Mouse (Mus musculus): ENCODE data around the gene Slc35a1. TPM values are rescaled to one million over a fixed set of nuclear protein-coding genes. Genes with fewer than 3 reads are reported as not detected.

The Slc35a1 gene
- polyA plus RNA-seq (2014; fragmentation: Illumina TruSeq; extraction: RNeasy Lipid Tissue Mini Kit (QIAGEN cat#74804); ENCODE audit: low read depth, low replicate concordance) = 12.0 TPM

GRCm38 (mm10) chr4:34686874-34687567 lies at the start of gene Slc35a1:
Gene Slc35a1 (minus strand): TSS chr4:34687438.

GRCm38 (mm10) chr4:34729851-34730341 lies 42.7 kb upstream of the Slc35a1 start, which contains the start of gene Cfap206:
Gene Cfap206 (minus strand): TSS chr4:34730206.

GRCm38 (mm10) chr4:34614630-34615094 lies 72.6 kb downstream of the Slc35a1 start, which contains the start of the genes Orc3 and Rars2:
Gene Orc3 (minus strand): TSS chr4:34614944.
Gene Rars2 (plus strand): TSS chr4:34614957.

Other genes starting within 250 kb of the Slc35a1 start
- gene Akirin2, start 136.5 kb downstream of the Slc35a1 start, polyA plus RNA-seq (2014; fragmentation: Illumina TruSeq; extraction: RNeasy Lipid Tissue Mini Kit (QIAGEN cat#74804); ENCODE audit: low read depth, low replicate concordance) = 354 TPM
- 87.4 TPM for gene Orc3, start 72.5 kb downstream of the Slc35a1 start, polyA plus RNA-seq (2014; fragmentation: Illumina TruSeq; extraction: RNeasy Lipid Tissue Mini Kit (QIAGEN cat#74804); ENCODE audit: low read depth, low replicate concordance)
- 52.8 TPM for gene Rars2, start 72.5 kb downstream of the Slc35a1 start, polyA plus RNA-seq (2014; fragmentation: Illumina TruSeq; extraction: RNeasy Lipid Tissue Mini Kit (QIAGEN cat#74804); ENCODE audit: low read depth, low replicate concordance)
- gene Cfap206, start 42.8 kb upstream of the Slc35a1 start, polyA plus RNA-seq (2014; fragmentation: Illumina TruSeq; extraction: RNeasy Lipid Tissue Mini Kit (QIAGEN cat#74804); ENCODE audit: low read depth, low replicate concordance) = 2,456 TPM
- gene Gm136, start 68.8 kb upstream of the Slc35a1 start, polyA plus RNA-seq (2014; fragmentation: Illumina TruSeq; extraction: RNeasy Lipid Tissue Mini Kit (QIAGEN cat#74804); ENCODE audit: low read depth, low replicate concordance) = 236 TPM
- gene Smim8, start 91.0 kb upstream of the Slc35a1 start, polyA plus RNA-seq (2014; fragmentation: Illumina TruSeq; extraction: RNeasy Lipid Tissue Mini Kit (QIAGEN cat#74804); ENCODE audit: low read depth, low replicate concordance) = 315 TPM
- gene Zfp292, start 195.5 kb upstream of the Slc35a1 start, polyA plus RNA-seq (2014; fragmentation: Illumina TruSeq; extraction: RNeasy Lipid Tissue Mini Kit (QIAGEN cat#74804); ENCODE audit: low read depth, low replicate concordance) = 15.4 TPM
- gene Cga, start 206.3 kb upstream of the Slc35a1 start, polyA plus RNA-seq (2014; fragmentation: Illumina TruSeq; extraction: RNeasy Lipid Tissue Mini Kit (QIAGEN cat#74804); ENCODE audit: low read depth, low replicate concordance) = not detected

Measured in testis, adult 10 weeks (tissue).